Mouse (Mus musculus): ENCODE measurements around the gene Cinp.

GRCm38 (mm10) chr12:110851414-110851813, 37.5 kb downstream of the Cinp start:
- TF ChIP-seq CTCF (IDR thresholded peaks at IDR 0.05; ENCODE audit: control insufficient read depth, insufficient read depth, insufficient read length), result no peak
- no peak for TF ChIP-seq MAX (IDR thresholded peaks at IDR 0.05)
- no peak for TF ChIP-seq MYOD1 (IDR thresholded peaks at IDR 0.05; ENCODE audit: control insufficient read depth, insufficient read length, low read depth)
- TF ChIP-seq USF1 (IDR thresholded peaks at IDR 0.05; ENCODE audit: low read depth), result no peak
- no peak for TF ChIP-seq CEBPB (IDR thresholded peaks at IDR 0.05; ENCODE audit: low read depth)
- no peak for TF ChIP-seq FOSL1 (IDR thresholded peaks at IDR 0.05; ENCODE audit: insufficient read depth, low read length, poor library complexity, severe bottlenecking)
